Mouse (Mus musculus) heart, adult 2 months (tissue): ENCODE measurements around the gene Hist1h3d.

Experiments
- EP300 ChIP-seq: fragments of 200-500 bp; IDR thresholded peaks from 2 replicates; pipeline ENCODE4 v1.6.1; 2011; ENCODE audit warnings: low read depth, low read length, control low read depth; ENCODE audit not compliant: insufficient read depth
- POLR2A ChIP-seq: fragments of 200-500 bp; IDR thresholded peaks from 2 replicates; pipeline ENCODE4 v1.6.1; 2011; ENCODE audit warnings: mild to moderate bottlenecking, low read depth, low read length, control low read depth; ENCODE audit not compliant: insufficient read depth

GRCm38 (mm10) chr13:23621532-23622174 lies 46.1 kb downstream of the Hist1h3d start:
- TF ChIP-seq POLR2A = peak; percentile 71
- TF ChIP-seq EP300 = no peak
